Mouse (Mus musculus): ENCODE results near the gene Plpp1. TPM values are rescaled to one million over a fixed set of nuclear protein-coding genes. Genes with fewer than 3 reads are reported as not detected.

Plpp1 gene
- polyA plus RNA-seq, 1 experiment = 171 TPM

DNA sequence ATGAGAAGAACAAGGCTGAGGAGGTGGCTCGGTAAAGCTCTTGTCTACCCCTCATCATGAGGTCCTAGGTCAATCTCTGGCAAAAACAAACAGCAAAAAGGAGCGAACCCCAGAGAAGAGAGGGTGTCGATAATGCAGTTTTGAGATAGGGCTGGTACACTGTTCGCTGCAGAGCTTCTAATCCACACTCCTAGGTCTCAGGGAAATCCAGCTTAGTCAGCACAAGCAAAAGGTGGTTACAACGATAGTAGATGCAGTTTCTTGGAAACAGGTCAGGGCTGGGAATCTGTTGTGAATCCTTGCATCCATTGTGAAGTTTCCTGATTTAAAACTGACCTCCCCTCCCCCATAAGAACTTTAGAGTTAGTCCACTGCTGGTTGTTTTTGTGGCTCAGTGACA lies 9.8 kb upstream of the Plpp1 start:
- Histone ChIP-seq H3K4me3 (replicated peaks; ENCODE audit: extremely low read depth, low read depth, low read length) (no peak overlapping the region), H3K4me1 (ENCODE audit: control insufficient read depth, insufficient read depth, low read length) (no peaks in the 10 kb centered on the region; the same call in 1 of the 2 replicates)
- DNase-seq = no peak
- 83% methylated on average over 5 of the region's 5 CpGs for WGBS
- TF ChIP-seq POLR2A (IDR thresholded peaks at IDR 0.05; ENCODE audit: borderline replicate concordance, extremely low read depth, low read depth, low read length) (no peak), CTCF (IDR thresholded peaks at IDR 0.05; ENCODE audit: insufficient read depth, low read length) (no peak)

DNA sequence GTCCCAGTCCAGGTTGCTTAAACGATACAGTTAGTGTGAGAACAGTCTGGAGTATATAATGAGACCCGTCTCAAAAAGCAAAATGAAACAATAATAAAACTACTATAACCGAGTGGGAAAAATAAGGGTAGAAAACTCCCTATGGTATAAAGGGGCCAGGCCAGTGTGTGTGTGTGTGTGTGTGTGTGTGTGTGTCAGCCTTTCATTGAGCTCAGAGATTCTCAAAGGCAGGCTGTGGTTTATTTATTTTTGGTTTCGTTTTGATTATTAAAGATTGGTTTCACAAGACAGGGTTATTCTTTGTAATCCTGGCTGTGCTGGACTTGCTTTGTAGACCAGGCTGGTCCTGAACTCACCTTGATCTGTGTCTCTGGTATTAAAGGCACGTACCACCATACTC lies 8.7 kb upstream of the Plpp1 start:
- 63% methylated on average over 5 of the region's 5 CpGs for WGBS
- DNase-seq = no peak

DNA sequence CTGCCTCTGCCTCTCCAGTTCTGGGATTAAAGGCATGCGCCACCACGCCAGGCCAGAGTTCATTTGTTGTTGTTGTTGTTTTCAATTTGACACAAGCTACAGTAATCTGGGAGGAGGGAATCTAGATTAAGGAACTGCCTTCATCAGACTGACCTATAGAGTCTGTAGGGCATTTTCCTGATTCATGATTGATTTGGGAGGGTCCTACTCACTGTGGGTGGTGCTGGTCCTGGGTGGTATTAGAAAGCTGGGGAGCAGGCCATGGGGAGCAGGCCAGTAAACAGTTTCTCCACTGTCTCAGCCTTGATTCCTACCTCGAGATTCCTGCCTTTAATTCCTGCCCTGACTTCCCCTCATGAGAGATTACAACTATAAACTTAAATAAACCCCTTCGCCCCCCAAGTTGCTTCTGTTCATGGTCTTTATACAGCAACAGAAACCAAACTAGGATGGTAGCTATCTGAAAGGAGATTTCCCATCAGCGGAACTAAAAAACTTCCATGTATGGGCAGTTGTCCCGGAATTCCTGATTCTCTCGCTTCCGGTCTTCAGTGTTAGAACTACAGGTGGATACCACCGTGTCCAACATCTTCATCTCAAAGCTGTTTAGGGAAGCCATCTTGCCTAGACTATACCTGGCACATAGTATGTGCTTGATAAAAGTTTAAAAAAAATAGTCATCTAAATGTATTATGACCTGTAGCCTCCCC lies 2.2 kb upstream of the Plpp1 start:
- Histone ChIP-seq H3K4me3 (replicated peaks; ENCODE audit: extremely low read depth, low read depth, low read length) (no peak overlapping the region), H3K4me1 (ENCODE audit: control insufficient read depth, insufficient read depth, low read length) (0 out of 2 replicates have a peak, but pooled peaks cover 2% of the 10 kb centered on the region)
- 94% methylated on average over 9 of the region's 9 CpGs for WGBS
- DNase-seq = no peak
- TF ChIP-seq CTCF (IDR thresholded peaks at IDR 0.05; ENCODE audit: insufficient read depth, low read length) = no peak
- no peak for TF ChIP-seq POLR2A (IDR thresholded peaks at IDR 0.05; ENCODE audit: borderline replicate concordance, extremely low read depth, low read depth, low read length)

More for the DNA sequence above, 8.7 kb upstream of the Plpp1 start:
- Histone ChIP-seq H3K4me1 (ENCODE audit: control insufficient read depth, insufficient read depth, low read length) (no peaks in the 10 kb centered on the region; the same call in 1 of the 2 replicates), H3K4me3 (replicated peaks; ENCODE audit: extremely low read depth, low read depth, low read length) (no peak overlapping the region)
- TF ChIP-seq POLR2A (IDR thresholded peaks at IDR 0.05; ENCODE audit: borderline replicate concordance, extremely low read depth, low read depth, low read length) (no peak), CTCF (IDR thresholded peaks at IDR 0.05; ENCODE audit: insufficient read depth, low read length) (no peak)

DNA sequence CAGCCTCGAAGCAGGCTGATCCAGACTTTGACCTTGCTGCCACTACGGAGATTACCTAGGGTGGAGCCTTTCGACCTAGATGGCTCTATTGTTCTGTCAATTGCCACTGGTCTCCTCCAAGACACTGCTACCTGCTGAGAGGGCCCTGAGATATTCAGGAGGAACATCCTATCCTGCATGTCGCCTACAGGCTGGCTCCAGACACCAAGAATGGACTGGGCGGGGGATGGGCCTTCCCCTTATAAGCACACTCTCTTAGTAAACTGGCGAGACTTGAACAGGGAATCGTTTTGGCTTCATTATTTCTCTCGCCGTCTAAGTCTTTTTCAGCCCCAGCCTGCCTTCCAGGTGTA lies 1.7 kb upstream of the Plpp1 start:
- no peak overlapping the region for H3K4me3 ChIP-seq (replicated peaks; ENCODE audit: extremely low read depth, low read depth, low read length)
- WGBS = 87% methylated on average over 9 of the region's 9 CpGs
- DNase-seq = no peak
- H3K4me1 ChIP-seq (ENCODE audit: control insufficient read depth, insufficient read depth, low read length) = 0 out of 2 replicates have a peak, but pooled peaks cover 2% of the 10 kb centered on the region
- TF ChIP-seq POLR2A (IDR thresholded peaks at IDR 0.05; ENCODE audit: borderline replicate concordance, extremely low read depth, low read depth, low read length) = no peak
- TF ChIP-seq CTCF (IDR thresholded peaks at IDR 0.05; ENCODE audit: insufficient read depth, low read length) = no peak

DNA sequence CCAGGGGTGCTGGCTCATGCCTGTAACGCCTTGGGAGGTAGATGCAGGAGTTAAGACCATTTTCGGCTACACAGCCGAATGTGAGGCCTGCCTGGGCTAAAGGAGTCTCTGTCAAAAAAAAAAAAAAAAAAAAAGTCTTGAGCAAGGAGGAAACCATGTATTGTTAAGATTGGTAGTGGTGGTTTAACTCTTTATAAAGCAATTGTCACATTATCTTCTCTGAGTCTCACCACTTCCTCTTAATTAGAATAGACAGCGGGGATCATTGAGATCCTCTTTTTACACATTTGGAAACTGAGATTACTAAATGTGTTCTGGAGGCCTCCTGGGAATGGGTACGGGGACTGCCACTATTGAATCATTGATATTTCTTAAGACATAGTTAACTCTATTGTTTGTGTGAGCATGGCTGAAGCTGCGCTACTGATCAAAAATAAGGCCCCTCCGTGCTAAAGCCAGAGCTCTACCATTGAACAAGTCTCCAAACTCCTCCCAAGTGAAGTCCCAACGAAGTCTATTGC lies 811 bp upstream of the Plpp1 start:
- peaks cover 2% of the 10 kb centered on the region; the same call in 1 of the 2 replicates for H3K4me1 ChIP-seq (ENCODE audit: control insufficient read depth, insufficient read depth, low read length)
- no peak for DNase-seq
- no peak overlapping the region for H3K4me3 ChIP-seq (replicated peaks; ENCODE audit: extremely low read depth, low read depth, low read length)
- no peak for TF ChIP-seq POLR2A (IDR thresholded peaks at IDR 0.05; ENCODE audit: borderline replicate concordance, extremely low read depth, low read depth, low read length)
- no peak for TF ChIP-seq CTCF (IDR thresholded peaks at IDR 0.05; ENCODE audit: insufficient read depth, low read length)
- 75% methylated on average over 8 of the region's 8 CpGs for WGBS

DNA sequence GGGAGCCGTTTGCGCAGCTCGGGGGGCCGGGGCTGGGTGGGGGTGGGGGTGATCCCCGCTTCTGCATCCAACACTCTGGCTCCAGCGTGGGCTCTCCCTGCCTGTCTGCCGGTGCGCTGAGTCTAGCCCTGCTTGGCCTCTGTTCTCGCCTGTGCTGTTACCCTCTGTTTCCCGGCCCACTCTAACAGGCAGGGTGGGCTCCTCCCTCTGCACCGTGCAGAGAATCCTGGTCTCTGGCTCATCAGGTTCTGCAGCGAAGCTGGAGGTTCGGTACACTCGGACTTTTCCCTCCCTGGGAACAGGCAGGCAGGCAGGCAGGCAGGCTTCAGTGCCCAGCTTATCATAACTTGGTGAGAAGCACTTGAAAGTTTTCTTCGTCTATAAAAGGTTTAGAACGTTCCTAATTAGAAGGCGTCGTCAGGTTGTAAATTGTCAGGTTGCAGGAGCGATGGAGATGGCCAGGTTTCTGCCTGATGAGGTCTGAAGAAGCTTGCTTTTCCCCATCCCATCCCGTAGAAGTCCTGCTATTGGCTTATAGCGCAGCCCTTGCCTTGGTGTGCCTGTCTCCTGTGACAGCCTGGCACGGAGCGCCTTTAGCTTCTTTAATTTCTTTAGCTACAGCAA lies 901 bp downstream of the Plpp1 start:
- H3K4me1 ChIP-seq (ENCODE audit: control insufficient read depth, insufficient read depth, low read length) = peaks cover 2% of the 10 kb centered on the region; the same call in 1 of the 2 replicates
- TF ChIP-seq CTCF (IDR thresholded peaks at IDR 0.05; ENCODE audit: insufficient read depth, low read length) (no peak), POLR2A (IDR thresholded peaks at IDR 0.05; ENCODE audit: borderline replicate concordance, extremely low read depth, low read depth, low read length) (peak; percentile 29; the same call in 1 of the 2 replicates)
- DNase-seq = peak; percentile 34
- WGBS = 1% methylated on average over 23 of the region's 23 CpGs
- H3K4me3 ChIP-seq (replicated peaks; ENCODE audit: extremely low read depth, low read depth, low read length) = peak overlapping the region; percentile 100

DNA sequence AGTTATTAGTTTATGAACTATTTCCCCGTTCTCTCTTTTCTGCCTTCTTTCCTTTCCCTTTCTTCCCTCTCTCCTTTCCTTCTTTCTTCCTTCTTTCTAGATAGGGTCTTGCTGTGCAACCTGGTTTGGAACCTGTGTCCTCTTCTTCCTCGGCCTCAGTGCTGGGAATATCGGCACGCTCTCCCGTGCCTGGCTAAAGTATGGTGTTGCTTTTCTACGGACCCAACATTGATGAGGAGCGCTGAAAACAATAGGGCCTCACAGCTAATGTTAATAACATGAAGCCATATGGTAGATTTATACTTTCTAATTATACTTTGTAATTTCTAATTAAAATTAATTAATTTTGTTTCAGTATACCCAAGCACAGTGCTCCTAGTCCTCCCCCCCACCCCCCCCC lies 2.5 kb downstream of the Plpp1 start:
- peaks cover 2% of the 10 kb centered on the region; the same call in 1 of the 2 replicates for H3K4me1 ChIP-seq (ENCODE audit: control insufficient read depth, insufficient read depth, low read length)
- 69% methylated on average over 7 of the region's 7 CpGs for WGBS
- H3K4me3 ChIP-seq (replicated peaks; ENCODE audit: extremely low read depth, low read depth, low read length) = peak overlapping the region; percentile 49
- DNase-seq = no peak
- TF ChIP-seq POLR2A (IDR thresholded peaks at IDR 0.05; ENCODE audit: borderline replicate concordance, extremely low read depth, low read depth, low read length) (no peak), CTCF (IDR thresholded peaks at IDR 0.05; ENCODE audit: insufficient read depth, low read length) (no peak)

DNA sequence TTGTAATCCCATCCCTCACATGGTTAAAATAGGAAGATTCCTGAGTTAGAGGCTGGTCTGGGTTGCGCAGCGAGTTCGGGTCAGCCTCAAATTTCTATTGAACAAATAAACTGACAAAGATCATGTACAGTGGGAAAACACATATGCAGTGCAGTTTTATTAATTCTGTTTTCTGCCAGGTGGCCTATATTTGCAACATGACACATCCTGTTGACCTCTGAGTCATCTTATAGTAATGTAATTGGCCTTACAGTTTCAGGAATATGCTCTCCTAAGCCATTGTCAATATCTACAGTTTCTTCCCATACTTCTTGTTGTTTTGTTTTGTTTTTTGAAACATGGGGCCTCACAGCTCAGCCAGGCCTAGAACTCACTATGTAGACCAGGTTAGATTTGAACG lies 3.1 kb downstream of the Plpp1 start:
- TF ChIP-seq CTCF (IDR thresholded peaks at IDR 0.05; ENCODE audit: insufficient read depth, low read length) = no peak
- no peak for TF ChIP-seq POLR2A (IDR thresholded peaks at IDR 0.05; ENCODE audit: borderline replicate concordance, extremely low read depth, low read depth, low read length)

DNA sequence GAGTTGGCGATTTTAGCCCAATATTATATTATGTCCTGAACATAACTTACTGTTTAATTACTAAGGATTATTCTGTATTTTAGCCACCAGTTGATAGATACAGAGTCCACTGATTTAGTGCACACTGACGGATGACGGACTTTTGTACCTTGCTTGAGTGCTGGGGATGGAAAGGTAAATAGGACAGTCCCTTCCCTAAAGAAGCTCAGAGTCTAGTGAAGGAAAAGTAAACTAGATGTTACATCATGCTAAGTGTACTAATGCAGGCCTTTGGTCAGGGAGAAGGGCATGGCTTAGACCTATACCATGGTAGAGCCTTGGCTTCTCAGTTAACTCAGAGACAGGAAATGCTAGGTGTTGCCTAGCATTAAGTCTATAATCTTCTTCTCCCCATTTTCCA lies 4.9 kb downstream of the Plpp1 start:
- DNase-seq = no peak
- WGBS = 99% methylated on average over 3 of the region's 3 CpGs
- peaks cover 4% of the 10 kb centered on the region for H3K4me1 ChIP-seq (ENCODE audit: control insufficient read depth, insufficient read depth, low read length)
- no peak overlapping the region for H3K4me3 ChIP-seq (replicated peaks; ENCODE audit: extremely low read depth, low read depth, low read length)
- TF ChIP-seq POLR2A (IDR thresholded peaks at IDR 0.05; ENCODE audit: borderline replicate concordance, extremely low read depth, low read depth, low read length) = no peak
- TF ChIP-seq CTCF (IDR thresholded peaks at IDR 0.05; ENCODE audit: insufficient read depth, low read length) = no peak

More for the DNA sequence above, 3.1 kb downstream of the Plpp1 start:
- Histone ChIP-seq H3K4me3 (replicated peaks; ENCODE audit: extremely low read depth, low read depth, low read length) (peak overlapping the region; percentile 38), H3K4me1 (ENCODE audit: control insufficient read depth, insufficient read depth, low read length) (peaks cover 4% of the 10 kb centered on the region)
- DNase-seq = no peak
- 48% methylated on average over 4 of the region's 4 CpGs for WGBS
